Mouse (Mus musculus): ENCODE results near the gene Sbno1. TPM values are rescaled to one million over a fixed set of nuclear protein-coding genes. Genes with fewer than 3 reads are reported as not detected.
"Not testable (repeated sequence)": the region's sequence is repeated elsewhere in the genome, so short reads cannot be mapped to it uniquely, and the experiment has no call there.

Sbno1 gene
- total RNA-seq, 2 experiments from 2014 or later = 148 to 154 TPM

GRCm38 (mm10) chr5:124377149-124377548 is 48.7 kb downstream of the Sbno1 start:
- no peak for DNase-seq (ENCODE audit: low spot score in 2 of 2)

- DNase-seq (ENCODE audit: low spot score in 2 of 2) = no peak
Measured at GRCm38 (mm10) chr5:124376401-124376800, 49.4 kb downstream of the Sbno1 start.

- DNase-seq (ENCODE audit: low spot score in 2 of 2) = no peak
Measured at GRCm38 (mm10) chr5:124374298-124374697, 51.5 kb downstream of the Sbno1 start.

GRCm38 (mm10) chr5:124366721-124367120 is 59.1 kb downstream of the Sbno1 start:
- no peak for DNase-seq (ENCODE audit: low spot score in 2 of 2)

- DNase-seq (ENCODE audit: low spot score in 2 of 2) = no peak
Measured at GRCm38 (mm10) chr5:124365754-124366153, 60.0 kb downstream of the Sbno1 start.

GRCm38 (mm10) chr5:124364173-124364918 is 61.5 kb downstream of the Sbno1 start:
- DNase-seq (ENCODE audit: low spot score in 2 of 2) = no peak

- not testable (repeated sequence) for DNase-seq (ENCODE audit: low spot score in 2 of 2)
Measured at GRCm38 (mm10) chr5:124362982-124363381, 62.8 kb downstream of the Sbno1 start, which contains the start of gene Cdk2ap1. Gene Cdk2ap1, minus strand, starts transcription at chr5:124363082.

- no peak for DNase-seq (ENCODE audit: low spot score in 2 of 2)
Measured at GRCm38 (mm10) chr5:124359641-124360040, 66.2 kb downstream of the Sbno1 start.

- DNase-seq (ENCODE audit: low spot score in 2 of 2) = no peak
Measured at GRCm38 (mm10) chr5:124356695-124357094, 69.1 kb downstream of the Sbno1 start.

GRCm38 (mm10) chr5:124355425-124355959 is 70.3 kb downstream of the Sbno1 start:
- peak in 1 of 2 experiments; percentile 58 for DNase-seq (ENCODE audit: low spot score in 2 of 2)

GRCm38 (mm10) chr5:124354574-124355424 is 71.0 kb downstream of the Sbno1 start:
- no peak for DNase-seq (ENCODE audit: low spot score in 2 of 2)

- DNase-seq (ENCODE audit: low spot score in 2 of 2) = peak in 1 of 2 experiments; percentile 37
Measured at GRCm38 (mm10) chr5:124353726-124354547, 71.9 kb downstream of the Sbno1 start.

- DNase-seq (ENCODE audit: low spot score in 2 of 2) = no peak
Measured at GRCm38 (mm10) chr5:124353011-124353725, 72.6 kb downstream of the Sbno1 start.

GRCm38 (mm10) chr5:124352141-124352920 is 73.5 kb downstream of the Sbno1 start:
- DNase-seq (ENCODE audit: low spot score in 2 of 2) = peak; percentile 52 to 73

- DNase-seq (ENCODE audit: low spot score in 2 of 2) = no peak
Measured at GRCm38 (mm10) chr5:124351604-124352003, 74.2 kb downstream of the Sbno1 start.

- DNase-seq (ENCODE audit: low spot score in 2 of 2) = peak; percentile 50 to 63
Measured at GRCm38 (mm10) chr5:124351111-124351560, 74.7 kb downstream of the Sbno1 start.

GRCm38 (mm10) chr5:124350350-124350749 is 75.5 kb downstream of the Sbno1 start:
- no peak for DNase-seq (ENCODE audit: low spot score in 2 of 2)

GRCm38 (mm10) chr5:124349196-124349595 is 76.6 kb downstream of the Sbno1 start:
- no peak for DNase-seq (ENCODE audit: low spot score in 2 of 2)

- DNase-seq (ENCODE audit: low spot score in 2 of 2) = no peak
Measured at GRCm38 (mm10) chr5:124342897-124343296, 82.9 kb downstream of the Sbno1 start.
